Mouse (Mus musculus): ENCODE results near the gene Ecd. TPM values are rescaled to one million over a fixed set of nuclear protein-coding genes. Genes with fewer than 3 reads are reported as not detected.
A peak's percentile ranks its signal among the peaks of the same experiment; 100 is the strongest.
"Not testable (repeated sequence)": the region's sequence is repeated elsewhere in the genome, so short reads cannot be mapped to it uniquely, and the experiment has no call there.

Gene Ecd
- polyA plus RNA-seq, 1 experiment from 2014 or later = 61.9 TPM

GRCm38 (mm10) chr14:20305085-20305484, 42.8 kb downstream of the Ecd start:
- peaks cover 27% of the 10 kb centered on the region for H3K36me3 ChIP-seq
- not testable (repeated sequence) for H3K9ac ChIP-seq; H3K4me3 ChIP-seq; H3K4me2 ChIP-seq (replicated peaks); H3K27me3 ChIP-seq (replicated peaks); H3K27ac ChIP-seq; ATAC-seq (ENCODE audit: low FRiP score, low read depth); H3K4me1 ChIP-seq; H3K9me3 ChIP-seq
- WGBS = 70% methylated on average over 2 of the region's 2 CpGs

GRCm38 (mm10) chr14:20298131-20298530, 49.8 kb downstream of the Ecd start:
- no peak overlapping the region for H3K4me2 ChIP-seq (replicated peaks)
- ATAC-seq (ENCODE audit: low FRiP score, low read depth) = no peak
- no peaks in the 10 kb centered on the region for H3K36me3 ChIP-seq
- H3K27me3 ChIP-seq (replicated peaks) = no peaks in the 10 kb centered on the region
- H3K4me1 ChIP-seq = peaks cover 4% of the 10 kb centered on the region; the same call in 1 of the 2 replicates
- H3K4me3 ChIP-seq = no peak overlapping the region
- no peak overlapping the region for H3K9ac ChIP-seq
- H3K9me3 ChIP-seq = no peaks in the 10 kb centered on the region
- H3K27ac ChIP-seq = no peak overlapping the region
- 89% methylated on average over 3 of the region's 3 CpGs for WGBS

- H3K36me3 ChIP-seq = no peaks in the 10 kb centered on the region
- H3K4me1 ChIP-seq = peaks cover 4% of the 10 kb centered on the region; the same call in 1 of the 2 replicates
- H3K4me3 ChIP-seq = no peak overlapping the region
- H3K9me3 ChIP-seq = no peaks in the 10 kb centered on the region
- no peak overlapping the region for H3K27ac ChIP-seq
- no peaks in the 10 kb centered on the region for H3K27me3 ChIP-seq (replicated peaks)
- WGBS = 87% methylated on average over 3 of the region's 3 CpGs
- H3K4me2 ChIP-seq (replicated peaks) = no peak overlapping the region
- no peak overlapping the region for H3K9ac ChIP-seq
- ATAC-seq (ENCODE audit: low FRiP score, low read depth) = no peak
Observed at GRCm38 (mm10) chr14:20297616-20298015, 50.3 kb downstream of the Ecd start.

GRCm38 (mm10) chr14:20294947-20295346, 53.0 kb downstream of the Ecd start:
- Histone ChIP-seq H3K4me2 (replicated peaks) (peak overlapping the region; percentile 63), H3K9me3 (no peaks in the 10 kb centered on the region), H3K4me3 (peak overlapping the region; percentile 46), H3K4me1 (peaks cover 4% of the 10 kb centered on the region; the same call in 1 of the 2 replicates), H3K27ac (no peak overlapping the region), H3K27me3 (replicated peaks) (no peaks in the 10 kb centered on the region), H3K9ac (no peak overlapping the region), H3K36me3 (no peaks in the 10 kb centered on the region)
- ATAC-seq (ENCODE audit: low FRiP score, low read depth) = no peak
- WGBS = 54% methylated on average over 8 of the region's 8 CpGs

- ATAC-seq (ENCODE audit: low FRiP score, low read depth) = peak; percentile 95
Observed at GRCm38 (mm10) chr14:20294117-20294892, 53.6 kb downstream of the Ecd start, which contains the start of gene Nudt13. TSS of gene Nudt13 (plus strand) at chr14:20294697.

GRCm38 (mm10) chr14:20291391-20291790, 56.5 kb downstream of the Ecd start:
- 45% methylated on average over 4 of the region's 4 CpGs for WGBS
- no peak overlapping the region for H3K4me3 ChIP-seq
- H3K9me3 ChIP-seq = no peaks in the 10 kb centered on the region
- H3K27me3 ChIP-seq (replicated peaks) = no peaks in the 10 kb centered on the region
- H3K27ac ChIP-seq = no peak overlapping the region
- H3K36me3 ChIP-seq = no peaks in the 10 kb centered on the region
- peaks cover 4% of the 10 kb centered on the region; the same call in 1 of the 2 replicates for H3K4me1 ChIP-seq
- no peak overlapping the region for H3K9ac ChIP-seq
- no peak overlapping the region for H3K4me2 ChIP-seq (replicated peaks)
- no peak for ATAC-seq (ENCODE audit: low FRiP score, low read depth)

More at GRCm38 (mm10) chr14:20294117-20294892, 53.6 kb downstream of the Ecd start, which contains the start of gene Nudt13:
- peak within 1 kb of the TSS; percentile 46 for H3K4me3 ChIP-seq
- peaks cover 4% of the 10 kb centered on the region; the same call in 1 of the 2 replicates for H3K4me1 ChIP-seq
- H3K9me3 ChIP-seq = no peaks in the 10 kb centered on the region
- H3K27ac ChIP-seq = no peak within 1 kb of the TSS
- WGBS = 24% methylated on average over 14 of the region's 14 CpGs
- H3K36me3 ChIP-seq = no peaks in the 10 kb centered on the region
- peak within 1 kb of the TSS; percentile 63 for H3K4me2 ChIP-seq (replicated peaks)
- no peaks in the 10 kb centered on the region for H3K27me3 ChIP-seq (replicated peaks)
- H3K9ac ChIP-seq = no peak within 1 kb of the TSS

Other genes with a start within 250 kb of the Ecd start
- 10.7 and 11.7 TPM in 2 replicates for gene Saysd1, start 209.6 kb downstream of the Ecd start, polyA plus RNA-seq (2016; fragmentation: Nextera tagmentation; extraction: Ambion mirVana)
- 7.8 and 8.4 TPM in 2 replicates for gene Kcnk5, start 166.3 kb downstream of the Ecd start, polyA plus RNA-seq (2016; fragmentation: Nextera tagmentation; extraction: Ambion mirVana)
- gene Kcnk16, start 78.9 kb downstream of the Ecd start, polyA plus RNA-seq (2016; fragmentation: Nextera tagmentation; extraction: Ambion mirVana) = not detected in 2 replicates
- gene Nudt13, start 53.4 kb downstream of the Ecd start, polyA plus RNA-seq (2016; fragmentation: Nextera tagmentation; extraction: Ambion mirVana) = 10.1 and 10.7 TPM in 2 replicates
- gene Fam149b, start within 50 bp of the Ecd start, polyA plus RNA-seq (2016; fragmentation: Nextera tagmentation; extraction: Ambion mirVana) = 51.6 and 52.1 TPM in 2 replicates
- gene Dnajc9, start 40.8 kb upstream of the Ecd start, polyA plus RNA-seq (2016; fragmentation: Nextera tagmentation; extraction: Ambion mirVana) = 170 and 171 TPM in 2 replicates
- gene Mrps16, start 45.5 kb upstream of the Ecd start, polyA plus RNA-seq (2016; fragmentation: Nextera tagmentation; extraction: Ambion mirVana) = 64.4 and 68.0 TPM in 2 replicates
- gene Cfap70, start 104.1 kb upstream of the Ecd start, polyA plus RNA-seq (2016; fragmentation: Nextera tagmentation; extraction: Ambion mirVana) = 0.23 and 0.41 TPM in 2 replicates
- 14.4 and 14.6 TPM in 2 replicates for gene Anxa7, start 132.0 kb upstream of the Ecd start, polyA plus RNA-seq (2016; fragmentation: Nextera tagmentation; extraction: Ambion mirVana)
- gene Mss51, start 148.8 kb upstream of the Ecd start, polyA plus RNA-seq (2016; fragmentation: Nextera tagmentation; extraction: Ambion mirVana) = 0.98 and 1.4 TPM in 2 replicates
- 65.7 and 66.5 TPM in 2 replicates for gene Ppp3cb, start 198.5 kb upstream of the Ecd start, polyA plus RNA-seq (2016; fragmentation: Nextera tagmentation; extraction: Ambion mirVana)